Mouse (Mus musculus) heart, adult 2 months (tissue): ENCODE results near the gene Grin2c. TPM values are rescaled to one million over a fixed set of nuclear protein-coding genes. Genes with fewer than 3 reads are reported as not detected.

Source experiments
- DNase-seq, 2 experiments: peaks; one replicate each; pipeline ENCODE4 v3.0.0; 2021
- H3K27ac ChIP-seq: fragments of 200-600 bp; 2 replicates; pipeline ENCODE4 v1.8.1; 2022
- H3K27me3 ChIP-seq: fragments of 200-500 bp; 2 replicates; pipeline ENCODE4 v1.6.1; 2012; ENCODE audit warnings: mild to moderate bottlenecking, low read length, inconsistent platforms, mixed read lengths; ENCODE audit not compliant: control insufficient read depth, insufficient read depth
- H3K36me3 ChIP-seq: fragments of 200-500 bp; 2 replicates; pipeline ENCODE4 v1.6.1; 2012; ENCODE audit warnings: low read length, inconsistent platforms; ENCODE audit not compliant: control insufficient read depth, insufficient read depth
- H3K4me1 ChIP-seq: fragments of 200-500 bp; 2 replicates; pipeline ENCODE4 v1.6.1; 2011; ENCODE audit warnings: low read length; ENCODE audit not compliant: control insufficient read depth, insufficient read depth
- H3K4me3 ChIP-seq: fragments of 200-600 bp; 2 replicates; pipeline ENCODE4 v1.8.1; 2022
- H3K79me2 ChIP-seq: fragments of 200-500 bp; replicated peaks from 2 replicates; pipeline ENCODE4 v1.6.1; 2012; ENCODE audit warnings: mild to moderate bottlenecking, inconsistent platforms, low read length, moderate library complexity, mixed read lengths; ENCODE audit not compliant: control insufficient read depth, insufficient read depth
- H3K9ac ChIP-seq: fragments of 200-500 bp; 2 replicates; pipeline ENCODE4 v1.6.1; 2012; ENCODE audit warnings: low read depth, mild to moderate bottlenecking, control low read depth, inconsistent platforms, low read length, mixed read lengths
- CTCF ChIP-seq: fragments of 200-600 bp; IDR thresholded peaks from 2 replicates; pipeline ENCODE4 v1.8.1; 2022; ENCODE audit warnings: antibody characterized with exemption, mild to moderate bottlenecking, moderate library complexity
- EP300 ChIP-seq: fragments of 200-500 bp; IDR thresholded peaks from 2 replicates; pipeline ENCODE4 v1.6.1; 2011; ENCODE audit warnings: low read depth, low read length, control low read depth; ENCODE audit not compliant: insufficient read depth
- POLR2A ChIP-seq: fragments of 200-500 bp; IDR thresholded peaks from 2 replicates; pipeline ENCODE4 v1.6.1; 2011; ENCODE audit warnings: mild to moderate bottlenecking, low read depth, low read length, control low read depth; ENCODE audit not compliant: insufficient read depth
- WGBS: fragments of 180-500 bp; shearing (Covaris S2); methylation state at CpG from one replicate; pipeline ENCODE4 v1.1.7; 2018; 5-methylcytosine and 5-hydroxymethylcytosine counted together
- intact Hi-C: fragments of 180-260 bp; cut with DNase I; formaldehyde crosslinking; loops from one replicate; pipeline ENCODE4 v1.15.1; 2025
- polyA plus RNA-seq: library from polyadenylated mRNA; depleted of rRNA; stranded (reverse); fragments of >200 nt; gene quantifications from 2 replicates; pipeline ENCODE4 v1.2.3, GENCODE M21; 2012
- total RNA-seq, 2 experiments: library from RNA; stranded (reverse); gene quantifications; 2 replicates each; pipeline ENCODE4 v1.2.3; 2021

Gene Grin2c
- total and polyA plus RNA-seq, 3 experiments = 0.25 to 2.0 (median 0.26) TPM

DNA sequence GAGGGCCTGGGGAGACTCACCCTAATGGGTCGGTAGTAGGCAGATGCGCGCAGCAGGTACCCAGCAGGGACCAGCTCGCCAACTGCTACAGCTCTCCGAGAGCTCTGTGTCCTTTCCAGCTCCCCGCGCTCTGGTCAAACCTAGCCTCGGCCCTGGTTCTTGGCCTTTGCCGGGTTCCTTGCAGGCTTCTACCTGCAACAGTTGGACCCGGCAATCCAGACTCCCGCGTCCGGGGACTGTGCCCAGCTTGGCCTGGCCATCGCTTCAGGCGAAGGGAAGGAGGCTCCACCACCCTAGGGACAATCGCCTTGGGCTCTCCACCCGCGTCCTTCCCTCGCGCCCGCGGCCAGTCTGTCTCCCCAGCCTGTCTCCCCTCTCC is 654 bp downstream of the Grin2c start:
- no peaks in the 10 kb centered on the region; the same call in 1 of the 2 replicates for H3K4me1 ChIP-seq
- intact Hi-C loops = no loop called here
- H3K9ac ChIP-seq = no peak overlapping the region
- H3K27ac ChIP-seq = no peak overlapping the region
- peaks cover 9% of the 10 kb centered on the region for H3K27me3 ChIP-seq
- no peaks in the 10 kb centered on the region for H3K79me2 ChIP-seq
- H3K4me3 ChIP-seq = peak overlapping the region; percentile 20; the same call in 1 of the 2 replicates
- no peaks in the 10 kb centered on the region for H3K36me3 ChIP-seq
- DNase-seq = no peak
- TF ChIP-seq EP300 = no peak
- TF ChIP-seq CTCF = no peak
- TF ChIP-seq POLR2A = no peak
- WGBS = 4% methylated on average over 22 of the region's 22 CpGs

GRCm38 (mm10) chr11:115265771-115266399 is 1.2 kb downstream of the Grin2c start:
- 8% methylated on average over 20 of the region's 20 CpGs for WGBS
- Histone ChIP-seq H3K36me3 (no peaks in the 10 kb centered on the region), H3K27ac (no peak overlapping the region), H3K4me1 (no peaks in the 10 kb centered on the region; the same call in 1 of the 2 replicates), H3K9ac (no peak overlapping the region), H3K4me3 (no peak overlapping the region), H3K27me3 (peaks cover 9% of the 10 kb centered on the region), H3K79me2 (no peaks in the 10 kb centered on the region)
- intact Hi-C loops = no loop called here
- no peak for TF ChIP-seq CTCF
- TF ChIP-seq EP300 = no peak
- TF ChIP-seq POLR2A = no peak
- DNase-seq = no peak

GRCm38 (mm10) chr11:115264862-115265668 is 2.0 kb downstream of the Grin2c start:
- no peak for DNase-seq
- intact Hi-C loops = no loop called here
- Histone ChIP-seq H3K79me2 (no peaks in the 10 kb centered on the region), H3K27ac (no peak overlapping the region), H3K4me3 (no peak overlapping the region), H3K36me3 (no peaks in the 10 kb centered on the region), H3K4me1 (no peaks in the 10 kb centered on the region), H3K9ac (no peak overlapping the region), H3K27me3 (peaks cover 9% of the 10 kb centered on the region)
- TF ChIP-seq POLR2A (no peak), CTCF (peak; percentile 70)
- WGBS = 15% methylated on average over 39 of the region's 39 CpGs

GRCm38 (mm10) chr11:115264136-115264861 is 2.7 kb downstream of the Grin2c start:
- TF ChIP-seq POLR2A = no peak
- TF ChIP-seq EP300 = no peak
- TF ChIP-seq CTCF = no peak
- Histone ChIP-seq H3K4me3 (no peak overlapping the region), H3K27me3 (peaks cover 9% of the 10 kb centered on the region), H3K79me2 (no peaks in the 10 kb centered on the region), H3K9ac (no peak overlapping the region), H3K27ac (no peak overlapping the region), H3K4me1 (no peaks in the 10 kb centered on the region), H3K36me3 (no peaks in the 10 kb centered on the region)
- DNase-seq = no peak
- intact Hi-C loops = no loop called here
- WGBS = 78% methylated on average over 7 of the region's 7 CpGs

DNA sequence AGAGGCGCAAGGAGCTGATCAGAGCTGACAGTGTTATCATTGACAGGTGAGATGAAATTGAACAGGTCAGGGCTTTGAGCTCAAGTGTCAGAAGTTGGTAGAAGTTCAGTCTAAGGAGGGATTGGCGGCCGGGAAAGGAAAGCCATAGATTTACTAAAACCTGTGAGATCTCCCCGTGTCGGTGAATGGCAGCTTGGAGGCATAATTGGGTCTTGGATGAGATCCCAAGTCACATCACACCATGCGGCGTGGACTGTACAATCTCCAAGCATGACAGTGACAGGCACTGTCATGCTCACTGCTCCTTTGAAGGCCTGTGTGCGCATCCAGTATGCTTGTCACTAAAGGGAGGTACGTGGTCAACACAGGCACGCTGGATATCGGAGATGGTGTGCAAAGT is 4.1 kb downstream of the Grin2c start:
- DNase-seq = no peak
- Histone ChIP-seq H3K9ac (no peak overlapping the region), H3K27ac (no peak overlapping the region), H3K27me3 (peaks cover 10% of the 10 kb centered on the region), H3K79me2 (no peaks in the 10 kb centered on the region), H3K36me3 (no peaks in the 10 kb centered on the region), H3K4me3 (no peak overlapping the region), H3K4me1 (no peaks in the 10 kb centered on the region)
- WGBS = 69% methylated on average over 11 of the region's 11 CpGs
- intact Hi-C loops = no loop called here
- TF ChIP-seq EP300 (no peak), POLR2A (no peak), CTCF (no peak)
